Mouse (Mus musculus): ENCODE measurements around the gene 2700049A03Rik. TPM values are rescaled to one million over a fixed set of nuclear protein-coding genes. Genes with fewer than 3 reads are reported as not detected.

2700049A03Rik gene
- polyA plus RNA-seq, 1 experiment from 2014 or later: 18.0 TPM

DNA sequence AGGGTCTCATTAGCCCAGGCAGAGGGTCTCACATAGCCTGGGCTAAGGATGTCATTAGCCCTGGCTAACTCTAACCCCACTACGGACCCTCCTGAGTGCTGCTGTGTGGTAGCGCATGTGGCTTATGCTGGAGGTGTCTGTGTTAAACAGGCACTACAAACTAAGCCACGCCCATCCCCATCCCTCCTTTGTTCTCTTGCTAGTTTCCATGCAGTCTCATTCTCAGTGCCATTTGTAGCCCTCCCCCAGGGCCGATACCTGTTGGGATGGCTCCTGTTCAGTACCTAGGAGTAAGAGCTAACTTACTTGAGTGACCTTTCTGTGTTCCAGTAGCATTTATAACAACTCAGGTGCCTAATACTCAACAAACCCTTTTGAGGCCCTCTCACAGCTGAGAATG lies 100.4 kb downstream of the 2700049A03Rik start:
- no peak overlapping the region for H3K27ac ChIP-seq (replicated peaks; ENCODE audit: low read depth, low read length)
- no peak overlapping the region for H3K4me3 ChIP-seq (replicated peaks; ENCODE audit: low read depth, low read length)
- H3K4me2 ChIP-seq (ENCODE audit: low read length): no peak overlapping the region
- 84% methylated on average over 4 of the region's 4 CpGs for WGBS
- DNase-seq: no peak
- peaks cover 7% of the 10 kb centered on the region for H3K9me3 ChIP-seq (ENCODE audit: control insufficient read depth, low read length)
- no peak overlapping the region for H3K9ac ChIP-seq (replicated peaks; ENCODE audit: low read length)
- no peaks in the 10 kb centered on the region for H3K4me1 ChIP-seq (ENCODE audit: control insufficient read depth, insufficient read depth, low read length)
- H3K36me3 ChIP-seq (ENCODE audit: control insufficient read depth, insufficient read depth, low read length): peaks cover 8% of the 10 kb centered on the region; the same call in 1 of the 2 replicates
- ATAC-seq (ENCODE audit: low FRiP score, low TSS enrichment): no peak
- no peaks in the 10 kb centered on the region for H3K27me3 ChIP-seq (ENCODE audit: control insufficient read depth, insufficient read depth, low read length)

GRCm38 (mm10) chr12:71242791-71243190 lies 106.1 kb downstream of the 2700049A03Rik start:
- Histone ChIP-seq H3K9me3 (ENCODE audit: control insufficient read depth, low read length) (peaks cover 17% of the 10 kb centered on the region), H3K4me2 (ENCODE audit: low read length) (no peak overlapping the region), H3K4me3 (replicated peaks; ENCODE audit: low read depth, low read length) (no peak overlapping the region), H3K27ac (replicated peaks; ENCODE audit: low read depth, low read length) (no peak overlapping the region), H3K36me3 (ENCODE audit: control insufficient read depth, insufficient read depth, low read length) (peaks cover 29% of the 10 kb centered on the region), H3K9ac (replicated peaks; ENCODE audit: low read length) (no peak overlapping the region), H3K4me1 (ENCODE audit: control insufficient read depth, insufficient read depth, low read length) (no peaks in the 10 kb centered on the region), H3K27me3 (ENCODE audit: control insufficient read depth, insufficient read depth, low read length) (no peaks in the 10 kb centered on the region)
- DNase-seq (no peak), ATAC-seq (ENCODE audit: low FRiP score, low TSS enrichment) (no peak)
- WGBS: 95% methylated on average over 9 of the region's 9 CpGs

DNA sequence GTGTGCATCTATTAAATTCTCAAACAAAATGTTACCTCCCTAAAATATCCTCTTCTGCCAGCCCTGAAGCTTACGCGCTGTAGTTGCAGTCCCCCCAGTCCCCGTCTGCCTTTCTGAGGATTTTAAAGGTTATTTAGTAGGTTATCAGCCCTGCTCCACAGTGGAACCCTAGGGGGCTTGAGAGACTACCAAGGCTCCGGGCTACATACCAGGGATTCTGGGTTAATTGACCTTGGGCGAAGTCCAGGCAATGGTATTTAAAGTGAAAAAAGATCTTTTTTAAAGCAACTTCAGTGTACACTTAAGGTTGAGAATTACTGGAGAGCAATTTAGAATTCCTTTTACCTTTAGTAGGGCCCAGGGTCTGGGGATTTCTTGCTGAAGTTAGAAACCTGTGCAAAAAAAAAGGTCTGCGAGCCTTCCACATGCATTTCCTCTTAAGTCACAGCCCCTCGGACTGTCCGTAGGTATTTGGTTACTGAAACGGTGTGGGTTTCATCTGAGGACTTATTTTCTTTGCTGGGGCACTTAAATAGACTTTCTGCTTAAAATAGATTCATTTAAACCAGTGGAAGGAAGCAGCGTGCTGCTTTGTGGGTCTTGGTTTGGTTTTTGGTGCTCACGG lies 108.2 kb downstream of the 2700049A03Rik start:
- 88% methylated on average over 11 of the region's 11 CpGs for WGBS
- Histone ChIP-seq H3K36me3 (ENCODE audit: control insufficient read depth, insufficient read depth, low read length) (peaks cover 29% of the 10 kb centered on the region), H3K4me3 (replicated peaks; ENCODE audit: low read depth, low read length) (no peak overlapping the region), H3K4me1 (ENCODE audit: control insufficient read depth, insufficient read depth, low read length) (peaks cover 9% of the 10 kb centered on the region; the same call in 1 of the 2 replicates), H3K27me3 (ENCODE audit: control insufficient read depth, insufficient read depth, low read length) (no peaks in the 10 kb centered on the region), H3K9ac (replicated peaks; ENCODE audit: low read length) (no peak overlapping the region), H3K9me3 (ENCODE audit: control insufficient read depth, low read length) (peaks cover 17% of the 10 kb centered on the region), H3K4me2 (ENCODE audit: low read length) (no peak overlapping the region), H3K27ac (replicated peaks; ENCODE audit: low read depth, low read length) (no peak overlapping the region)
- DNase-seq (no peak), ATAC-seq (ENCODE audit: low FRiP score, low TSS enrichment) (no peak)

GRCm38 (mm10) chr12:71247191-71247590 lies 110.5 kb downstream of the 2700049A03Rik start:
- DNase-seq: no peak
- H3K4me2 ChIP-seq (ENCODE audit: low read length): no peak overlapping the region
- peaks cover 9% of the 10 kb centered on the region; the same call in 1 of the 2 replicates for H3K4me1 ChIP-seq (ENCODE audit: control insufficient read depth, insufficient read depth, low read length)
- no peaks in the 10 kb centered on the region for H3K27me3 ChIP-seq (ENCODE audit: control insufficient read depth, insufficient read depth, low read length)
- ATAC-seq (ENCODE audit: low FRiP score, low TSS enrichment): no peak
- H3K36me3 ChIP-seq (ENCODE audit: control insufficient read depth, insufficient read depth, low read length): peaks cover 20% of the 10 kb centered on the region
- H3K27ac ChIP-seq (replicated peaks; ENCODE audit: low read depth, low read length): no peak overlapping the region
- no peak overlapping the region for H3K4me3 ChIP-seq (replicated peaks; ENCODE audit: low read depth, low read length)
- H3K9ac ChIP-seq (replicated peaks; ENCODE audit: low read length): no peak overlapping the region
- peaks cover 8% of the 10 kb centered on the region for H3K9me3 ChIP-seq (ENCODE audit: control insufficient read depth, low read length)
- 82% methylated on average over 8 of the region's 8 CpGs for WGBS

- H3K4me2 ChIP-seq (ENCODE audit: low read length): 0 out of 2 replicates have a peak overlapping the region, but pooled peaks have one; percentile 12
- H3K27ac ChIP-seq (replicated peaks; ENCODE audit: low read depth, low read length): no peak overlapping the region; the same call in 1 of the 2 replicates
- no peaks in the 10 kb centered on the region for H3K36me3 ChIP-seq (ENCODE audit: control insufficient read depth, insufficient read depth, low read length)
- DNase-seq: peak; percentile 61
- no peak overlapping the region for H3K4me3 ChIP-seq (replicated peaks; ENCODE audit: low read depth, low read length)
- 53% methylated on average over 9 of the region's 9 CpGs for WGBS
- H3K9ac ChIP-seq (replicated peaks; ENCODE audit: low read length): no peak overlapping the region
- ATAC-seq (ENCODE audit: low FRiP score, low TSS enrichment): no peak
- peaks cover 9% of the 10 kb centered on the region; the same call in 1 of the 2 replicates for H3K4me1 ChIP-seq (ENCODE audit: control insufficient read depth, insufficient read depth, low read length)
- H3K27me3 ChIP-seq (ENCODE audit: control insufficient read depth, insufficient read depth, low read length): no peaks in the 10 kb centered on the region
- no peaks in the 10 kb centered on the region for H3K9me3 ChIP-seq (ENCODE audit: control insufficient read depth, low read length)
Measured at GRCm38 (mm10) chr12:71249348-71249747, 112.7 kb downstream of the 2700049A03Rik start.

GRCm38 (mm10) chr12:71252509-71253167 lies 116.0 kb downstream of the 2700049A03Rik start:
- 37% methylated on average over 11 of the region's 11 CpGs for WGBS
- H3K9me3 ChIP-seq (ENCODE audit: control insufficient read depth, low read length): no peaks in the 10 kb centered on the region
- no peak overlapping the region for H3K27ac ChIP-seq (replicated peaks; ENCODE audit: low read depth, low read length)
- ATAC-seq (ENCODE audit: low FRiP score, low TSS enrichment) (no peak), DNase-seq (no peak)
- no peak overlapping the region for H3K4me3 ChIP-seq (replicated peaks; ENCODE audit: low read depth, low read length)
- no peaks in the 10 kb centered on the region for H3K36me3 ChIP-seq (ENCODE audit: control insufficient read depth, insufficient read depth, low read length)
- H3K27me3 ChIP-seq (ENCODE audit: control insufficient read depth, insufficient read depth, low read length): no peaks in the 10 kb centered on the region
- H3K4me1 ChIP-seq (ENCODE audit: control insufficient read depth, insufficient read depth, low read length): peaks cover 9% of the 10 kb centered on the region; the same call in 1 of the 2 replicates
- H3K9ac ChIP-seq (replicated peaks; ENCODE audit: low read length): no peak overlapping the region
- H3K4me2 ChIP-seq (ENCODE audit: low read length): no peak overlapping the region

DNA sequence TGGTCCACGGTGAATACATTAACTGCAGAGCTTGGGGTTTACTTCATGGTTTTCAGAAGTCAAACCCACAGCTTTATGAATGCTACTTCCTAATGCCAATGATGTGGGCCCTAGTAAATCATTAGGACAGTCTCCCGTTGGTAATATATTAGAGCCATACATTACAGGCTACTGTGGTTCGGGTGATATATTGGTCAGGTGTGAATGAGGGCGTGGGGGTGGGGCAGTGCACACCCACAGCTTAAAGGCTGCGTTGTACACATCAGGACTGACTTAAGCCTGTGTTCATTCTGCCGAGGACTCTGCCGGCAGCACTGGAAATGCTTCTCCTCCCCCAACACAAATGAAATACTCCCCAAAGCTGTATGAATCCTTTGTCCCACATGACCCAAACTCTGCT lies 118.1 kb downstream of the 2700049A03Rik start:
- Histone ChIP-seq H3K4me2 (ENCODE audit: low read length) (no peak overlapping the region), H3K9me3 (ENCODE audit: control insufficient read depth, low read length) (no peaks in the 10 kb centered on the region), H3K9ac (replicated peaks; ENCODE audit: low read length) (no peak overlapping the region), H3K27ac (replicated peaks; ENCODE audit: low read depth, low read length) (no peak overlapping the region), H3K4me1 (ENCODE audit: control insufficient read depth, insufficient read depth, low read length) (peaks cover 1% of the 10 kb centered on the region; the same call in 1 of the 2 replicates), H3K4me3 (replicated peaks; ENCODE audit: low read depth, low read length) (no peak overlapping the region), H3K36me3 (ENCODE audit: control insufficient read depth, insufficient read depth, low read length) (no peaks in the 10 kb centered on the region), H3K27me3 (ENCODE audit: control insufficient read depth, insufficient read depth, low read length) (no peaks in the 10 kb centered on the region)
- DNase-seq: no peak
- ATAC-seq (ENCODE audit: low FRiP score, low TSS enrichment): no peak
- WGBS: 84% methylated on average over 7 of the region's 7 CpGs

- Histone ChIP-seq H3K4me3 (replicated peaks; ENCODE audit: low read depth, low read length) (no peak overlapping the region), H3K9me3 (ENCODE audit: control insufficient read depth, low read length) (no peaks in the 10 kb centered on the region), H3K36me3 (ENCODE audit: control insufficient read depth, insufficient read depth, low read length) (no peaks in the 10 kb centered on the region), H3K9ac (replicated peaks; ENCODE audit: low read length) (no peak overlapping the region), H3K4me1 (ENCODE audit: control insufficient read depth, insufficient read depth, low read length) (no peaks in the 10 kb centered on the region), H3K4me2 (ENCODE audit: low read length) (no peak overlapping the region), H3K27me3 (ENCODE audit: control insufficient read depth, insufficient read depth, low read length) (no peaks in the 10 kb centered on the region), H3K27ac (replicated peaks; ENCODE audit: low read depth, low read length) (no peak overlapping the region)
- ATAC-seq (ENCODE audit: low FRiP score, low TSS enrichment) (no peak), DNase-seq (no peak)
- WGBS: 85% methylated on average over 18 of the region's 18 CpGs
Measured at GRCm38 (mm10) chr12:71258196-71258920, 121.7 kb downstream of the 2700049A03Rik start.
